8 mouse cellular contexts compared by ENCODE assay signal in genomic region chr11:116272589-116273468, GRCm38 (mm10). TPM values are rescaled to one million over a fixed set of nuclear protein-coding genes. Genes with fewer than 3 reads are reported as not detected.
DNase-seq lines count a peak whose midpoint lies in the region; ATAC-seq and TF ChIP-seq lines count a peak whose summit lies in the region.

No protein-coding gene starts in this region.

- WGBS in embryonic facial prominence, embryonic 13.5 days = 43% methylated on average over 12 of the region's 12 CpGs
- 56% methylated on average over 12 of the region's 12 CpGs for WGBS in limb, embryonic 11.5 days
- 45% methylated on average over 12 of the region's 12 CpGs for WGBS in olfactory bulb, adult 2 months

- H3K36me3 ChIP-seq in megakaryocyte, embryonic 14.5 days (replicated peaks; ENCODE audit: low read length) = peaks cover 45% of the 10 kb centered on the region
- peaks cover 40% of the 10 kb centered on the region for H3K36me3 ChIP-seq in embryonic facial prominence, embryonic 13.5 days
- H3K36me3 ChIP-seq in limb, embryonic 11.5 days (ENCODE audit: control insufficient read depth, insufficient read depth, low read length) = peaks cover 8% of the 10 kb centered on the region

- peaks cover 2% of the 10 kb centered on the region for H3K27me3 ChIP-seq in megakaryocyte, embryonic 14.5 days (replicated peaks)
- H3K27me3 ChIP-seq in embryonic facial prominence, embryonic 13.5 days = no peaks in the 10 kb centered on the region
- no peaks in the 10 kb centered on the region for H3K27me3 ChIP-seq in limb, embryonic 11.5 days (ENCODE audit: control insufficient read depth, insufficient read depth, low read length)

- no peak for DNase-seq in limb, embryonic 11.5 days (ENCODE audit: low spot score)
- DNase-seq in layer of hippocampus, postnatal 14 days (ENCODE audit: low spot score in 2 of 2) = no peak
- no peak for DNase-seq in thymus, postnatal 25 days
- DNase-seq in adrenal gland, adult 2 months = no peak

- no peak for ATAC-seq in megakaryocyte, adult 5-6 weeks (ENCODE audit: poor library complexity, severe bottlenecking)
- ATAC-seq in embryonic facial prominence, embryonic 13.5 days (ENCODE audit: insufficient number of reproducible peaks, insufficient read depth, low FRiP score, low TSS enrichment, low read depth) = no peak
- no peak for ATAC-seq in limb, embryonic 11.5 days (ENCODE audit: insufficient number of reproducible peaks, low FRiP score, low TSS enrichment, low read depth)

- peak overlapping the region; percentile 65 for H3K4me2 ChIP-seq in embryonic facial prominence, embryonic 13.5 days
- peak overlapping the region; percentile 75 for H3K4me2 ChIP-seq in limb, embryonic 11.5 days (ENCODE audit: low read depth, severe bottlenecking)

- no peak for TF ChIP-seq POLR2A in olfactory bulb, adult 2 months (IDR thresholded peaks at IDR 0.05; ENCODE audit: insufficient read depth, low read depth, low read length)

- H3K4me1 ChIP-seq in megakaryocyte, embryonic 14.5 days = peaks cover 47% of the 10 kb centered on the region
- H3K4me1 ChIP-seq in embryonic facial prominence, embryonic 13.5 days = peaks cover 34% of the 10 kb centered on the region
- peaks cover 10% of the 10 kb centered on the region for H3K4me1 ChIP-seq in limb, embryonic 11.5 days (ENCODE audit: control insufficient read depth, insufficient read depth, low read length)
- peaks cover 10% of the 10 kb centered on the region for H3K4me1 ChIP-seq in olfactory bulb, adult 2 months (ENCODE audit: control insufficient read depth, insufficient read depth, low read length)

- TF ChIP-seq CTCF in olfactory bulb, adult 2 months (IDR thresholded peaks at IDR 0.05; ENCODE audit: insufficient read depth, low read depth, low read length) = no peak

- H3K27ac ChIP-seq in embryonic facial prominence, embryonic 13.5 days = no peak overlapping the region
- H3K27ac ChIP-seq in limb, embryonic 11.5 days (replicated peaks; ENCODE audit: low read depth, low read length) = no peak overlapping the region
- no peak overlapping the region for H3K27ac ChIP-seq in olfactory bulb, adult 2 months (ENCODE audit: insufficient read depth, low read depth, low read length)

- H3K9ac ChIP-seq in embryonic facial prominence, embryonic 13.5 days = peak overlapping the region; percentile 98
- peak overlapping the region; percentile 83 for H3K9ac ChIP-seq in limb, embryonic 11.5 days (ENCODE audit: low read length)

- H3K4me3 ChIP-seq in megakaryocyte, embryonic 14.5 days (replicated peaks) = peak overlapping the region; percentile 98
- peak overlapping the region; percentile 99 for H3K4me3 ChIP-seq in embryonic facial prominence, embryonic 13.5 days
- H3K4me3 ChIP-seq in limb, embryonic 11.5 days (ENCODE audit: low read depth, low read length) = peak overlapping the region; percentile 97
- peak overlapping the region; percentile 80 for H3K4me3 ChIP-seq in olfactory bulb, adult 2 months (ENCODE audit: insufficient read depth, low read depth, low read length)

- no peaks in the 10 kb centered on the region for H3K9me3 ChIP-seq in megakaryocyte, embryonic 14.5 days
- H3K9me3 ChIP-seq in embryonic facial prominence, embryonic 13.5 days = no peaks in the 10 kb centered on the region
- H3K9me3 ChIP-seq in limb, embryonic 11.5 days (ENCODE audit: control insufficient read depth, low read length) = no peaks in the 10 kb centered on the region

RNA-seq across cellular contexts. Expression of gene Srp68, which starts 1.2 kb away (rescaled TPM):
- 4.7 and 34.1 TPM in 2 replicates for polyA plus RNA-seq in megakaryocyte, embryonic 14.5 days (2012; ENCODE audit: insufficient read depth, low replicate concordance)
- 17.4 and 21.0 TPM in 2 replicates for total RNA-seq in megakaryocyte, adult 5-6 weeks (2015)
- total RNA-seq in megakaryocyte, adult 5-6 weeks (2017) = 17.8 and 19.3 TPM in 2 replicates
- polyA plus RNA-seq in embryonic facial prominence, embryonic 13.5 days (2015; fragmentation: Nextera tagmentation; extraction: Ambion mirVana) = 95.2 and 97.5 TPM in 2 replicates
- 88.2 and 96.9 TPM in 2 replicates for polyA plus RNA-seq in limb, embryonic 11.5 days (2014; fragmentation: Nextera tagmentation; extraction: Ambion mirVana)
- not detected in 2 replicates for polyA plus RNA-seq in olfactory bulb, adult 2 months (2012; ENCODE audit: insufficient read depth, insufficient read length, low replicate concordance, missing spikeins)
- total RNA-seq in layer of hippocampus, postnatal 14 days (2021) = 10 to 100 TPM; 52.0 to 55.7 TPM
- 10 to 100 TPM; 70.0 to 77.0 TPM for total RNA-seq in adrenal gland, adult 2 months (2021)
- 21.4 and 27.6 TPM in 2 replicates for polyA plus RNA-seq in adrenal gland, adult 2 months (2012; rRNA removed)

RNA-seq across cellular contexts. Expression of gene Galr2, which starts 7.9 kb away (rescaled TPM):
- polyA plus RNA-seq in megakaryocyte, embryonic 14.5 days (2012; ENCODE audit: insufficient read depth, low replicate concordance) = not detected in 2 replicates
- total RNA-seq in megakaryocyte, adult 5-6 weeks (2015) = not detected in 2 replicates
- total RNA-seq in megakaryocyte, adult 5-6 weeks (2017) = 0.07 TPM in 1 of 2 replicates, not detected in the other
- 0.18 TPM in 1 of 2 replicates, not detected in the other for polyA plus RNA-seq in embryonic facial prominence, embryonic 13.5 days (2015; fragmentation: Nextera tagmentation; extraction: Ambion mirVana)
- polyA plus RNA-seq in limb, embryonic 11.5 days (2014; fragmentation: Nextera tagmentation; extraction: Ambion mirVana) = 0.12 and 0.17 TPM in 2 replicates
- not detected in 2 replicates for polyA plus RNA-seq in olfactory bulb, adult 2 months (2012; ENCODE audit: insufficient read depth, insufficient read length, low replicate concordance, missing spikeins)
- total RNA-seq in layer of hippocampus, postnatal 14 days (2021) = not detected
- under 1 TPM in 1 of 2 experiments, not detected in 1; 0.24 TPM for total RNA-seq in adrenal gland, adult 2 months (2021)
- 0.90 and 1.1 TPM in 2 replicates for polyA plus RNA-seq in adrenal gland, adult 2 months (2012; rRNA removed)

RNA-seq across cellular contexts. Expression of gene Exoc7, which starts 34.2 kb away (rescaled TPM):
- polyA plus RNA-seq in megakaryocyte, embryonic 14.5 days (2012; ENCODE audit: insufficient read depth, low replicate concordance) = 2.7 and 6.7 TPM in 2 replicates
- 29.2 and 34.8 TPM in 2 replicates for total RNA-seq in megakaryocyte, adult 5-6 weeks (2015)
- 20.3 and 27.3 TPM in 2 replicates for total RNA-seq in megakaryocyte, adult 5-6 weeks (2017)
- 71.7 and 79.4 TPM in 2 replicates for polyA plus RNA-seq in embryonic facial prominence, embryonic 13.5 days (2015; fragmentation: Nextera tagmentation; extraction: Ambion mirVana)
- polyA plus RNA-seq in limb, embryonic 11.5 days (2014; fragmentation: Nextera tagmentation; extraction: Ambion mirVana) = 69.4 and 69.5 TPM in 2 replicates
- not detected in 2 replicates for polyA plus RNA-seq in olfactory bulb, adult 2 months (2012; ENCODE audit: insufficient read depth, insufficient read length, low replicate concordance, missing spikeins)
- 10 to 100 TPM; 76.5 to 77.8 TPM for total RNA-seq in layer of hippocampus, postnatal 14 days (2021)
- total RNA-seq in adrenal gland, adult 2 months (2021) = 10 to 100 TPM; 64.9 to 67.6 TPM
- 21.8 and 26.7 TPM in 2 replicates for polyA plus RNA-seq in adrenal gland, adult 2 months (2012; rRNA removed)

RNA-seq across cellular contexts. Expression of gene Evpl, which starts 35.0 kb away (rescaled TPM):
- polyA plus RNA-seq in megakaryocyte, embryonic 14.5 days (2012; ENCODE audit: insufficient read depth, low replicate concordance) = 0.34 TPM in 1 of 2 replicates, not detected in the other
- total RNA-seq in megakaryocyte, adult 5-6 weeks (2015) = 0.11 TPM in 1 of 2 replicates, not detected in the other
- 0.24 and 0.37 TPM in 2 replicates for total RNA-seq in megakaryocyte, adult 5-6 weeks (2017)
- polyA plus RNA-seq in embryonic facial prominence, embryonic 13.5 days (2015; fragmentation: Nextera tagmentation; extraction: Ambion mirVana) = 4.8 and 5.1 TPM in 2 replicates
- polyA plus RNA-seq in limb, embryonic 11.5 days (2014; fragmentation: Nextera tagmentation; extraction: Ambion mirVana) = 1.1 and 1.2 TPM in 2 replicates
- polyA plus RNA-seq in olfactory bulb, adult 2 months (2012; ENCODE audit: insufficient read depth, insufficient read length, low replicate concordance, missing spikeins) = not detected in 2 replicates
- under 1 TPM; 0.44 to 0.72 TPM for total RNA-seq in layer of hippocampus, postnatal 14 days (2021)
- total RNA-seq in adrenal gland, adult 2 months (2021) = 1 to 10 TPM in 1 of 2 experiments, under 1 TPM in 1; 0.43 to 1.8 TPM
- polyA plus RNA-seq in adrenal gland, adult 2 months (2012; rRNA removed) = 0.49 and 0.57 TPM in 2 replicates
